Mouse (Mus musculus): ENCODE data around the gene Pcbd1. TPM values are rescaled to one million over a fixed set of nuclear protein-coding genes. Genes with fewer than 3 reads are reported as not detected.
"Not testable (repeated sequence)": the region's sequence is repeated elsewhere in the genome, so short reads cannot be mapped to it uniquely, and the experiment has no call there.

The Pcbd1 gene
- total RNA-seq, 2 experiments from 2014 or later: 17.1 to 23.6 TPM

DNA sequence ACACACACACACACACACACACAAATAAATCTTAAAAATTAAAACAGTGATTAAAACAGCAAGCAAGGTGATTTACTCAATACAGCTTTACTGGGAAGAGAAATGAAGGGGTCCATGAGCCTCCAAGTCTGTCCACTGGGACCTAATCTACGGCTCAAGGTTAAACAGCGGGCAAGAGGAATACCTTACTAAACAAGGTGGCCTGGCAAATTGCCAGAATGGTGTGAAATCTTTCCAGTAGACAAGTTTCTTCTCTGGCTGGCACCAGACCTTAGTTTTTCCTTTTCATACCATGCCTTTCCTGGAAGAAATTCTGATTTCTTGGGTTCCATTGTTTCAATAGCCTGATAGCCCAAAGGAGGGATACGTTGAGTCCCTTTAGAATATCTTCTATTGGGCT is 663 bp upstream of the Pcbd1 start:
- no peak for DNase-seq (ENCODE audit: low spot score in 2 of 2)

GRCm38 (mm10) chr10:61091866-61092265 is 2.7 kb downstream of the Pcbd1 start:
- no peak for DNase-seq (ENCODE audit: low spot score in 2 of 2)

DNA sequence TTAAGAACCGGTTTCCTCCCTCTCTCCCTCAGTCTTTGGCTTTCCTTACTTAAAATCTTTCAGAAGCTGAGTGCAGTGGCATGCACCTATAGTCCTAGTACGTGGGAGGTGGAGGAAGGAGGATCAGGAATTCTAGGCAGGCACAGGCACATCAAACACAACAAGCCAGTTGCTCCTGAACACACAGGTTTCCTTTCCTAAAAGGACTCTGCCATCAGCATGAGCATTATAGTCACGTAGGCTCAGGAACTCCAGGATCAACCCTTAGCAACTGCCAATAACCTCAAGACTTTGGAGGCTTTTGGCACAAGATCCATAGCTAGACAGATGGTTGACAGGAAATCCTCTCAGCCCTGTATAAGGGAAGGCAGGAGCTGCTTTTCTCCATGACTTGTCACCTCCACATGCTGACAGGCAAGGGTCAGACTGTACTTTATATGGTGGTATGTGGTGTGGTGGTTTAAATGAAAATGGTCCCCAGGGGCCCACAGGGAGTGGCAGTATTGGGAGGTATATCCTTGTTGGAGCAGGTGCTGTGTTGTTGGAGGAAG is 14.5 kb downstream of the Pcbd1 start:
- DNase-seq (ENCODE audit: low spot score in 2 of 2): no peak

- DNase-seq (ENCODE audit: low spot score in 2 of 2): no peak
Measured at GRCm38 (mm10) chr10:61114246-61114720, 25.2 kb downstream of the Pcbd1 start.

DNA sequence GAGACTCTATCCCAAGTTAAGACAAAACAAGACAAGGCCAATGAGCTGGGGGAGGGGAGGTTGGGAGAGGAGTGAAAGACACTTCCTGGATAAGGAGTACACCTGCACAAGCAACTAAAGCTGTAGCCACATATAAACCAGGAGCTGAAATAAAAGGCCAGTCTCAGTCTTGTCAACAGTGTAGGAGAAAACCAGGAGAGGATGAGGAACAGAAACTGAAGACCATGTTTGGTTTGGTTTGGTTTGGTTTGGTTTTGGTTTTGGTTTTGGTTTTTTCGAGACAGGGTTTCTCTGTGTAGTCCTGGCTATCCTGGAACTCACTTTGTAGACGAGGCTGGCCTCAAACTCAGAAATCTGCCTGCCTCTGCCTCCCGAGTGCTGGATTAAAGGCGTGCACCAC is 32.6 kb downstream of the Pcbd1 start:
- DNase-seq (ENCODE audit: low spot score in 2 of 2): not testable (repeated sequence)

DNA sequence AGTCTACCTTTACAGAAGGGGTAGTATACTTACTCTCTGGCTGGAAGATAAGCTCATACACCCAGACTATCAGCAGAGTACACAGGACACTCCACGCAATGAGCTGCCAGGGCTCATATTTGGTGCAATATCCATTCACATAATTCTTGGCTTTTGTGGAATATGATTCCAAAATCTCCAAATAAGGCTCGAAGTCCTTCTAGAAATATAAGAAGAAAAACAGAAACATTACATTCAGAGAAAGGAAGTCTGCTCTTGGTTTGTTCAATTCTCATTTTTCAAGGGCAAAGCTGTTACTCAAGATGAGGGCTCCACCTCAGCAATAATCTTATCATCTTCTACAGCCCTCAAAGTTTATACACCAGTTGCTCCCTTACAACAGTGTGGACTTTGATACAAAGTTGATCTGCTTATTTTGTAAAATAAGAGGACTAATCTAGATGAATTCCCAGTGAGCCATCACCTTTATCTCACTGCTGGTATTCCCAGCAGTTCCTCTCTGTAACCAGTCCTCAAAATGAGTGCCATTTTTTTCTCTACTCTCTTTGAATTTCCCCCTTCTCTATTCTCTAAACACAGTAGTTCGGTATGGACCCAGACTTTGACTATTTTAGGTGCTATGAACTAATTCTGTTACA is 34.3 kb downstream of the Pcbd1 start:
- no peak for DNase-seq (ENCODE audit: low spot score in 2 of 2)

- no peak for DNase-seq (ENCODE audit: low spot score in 2 of 2)
Measured at GRCm38 (mm10) chr10:61124462-61124861, 35.3 kb downstream of the Pcbd1 start.

DNA sequence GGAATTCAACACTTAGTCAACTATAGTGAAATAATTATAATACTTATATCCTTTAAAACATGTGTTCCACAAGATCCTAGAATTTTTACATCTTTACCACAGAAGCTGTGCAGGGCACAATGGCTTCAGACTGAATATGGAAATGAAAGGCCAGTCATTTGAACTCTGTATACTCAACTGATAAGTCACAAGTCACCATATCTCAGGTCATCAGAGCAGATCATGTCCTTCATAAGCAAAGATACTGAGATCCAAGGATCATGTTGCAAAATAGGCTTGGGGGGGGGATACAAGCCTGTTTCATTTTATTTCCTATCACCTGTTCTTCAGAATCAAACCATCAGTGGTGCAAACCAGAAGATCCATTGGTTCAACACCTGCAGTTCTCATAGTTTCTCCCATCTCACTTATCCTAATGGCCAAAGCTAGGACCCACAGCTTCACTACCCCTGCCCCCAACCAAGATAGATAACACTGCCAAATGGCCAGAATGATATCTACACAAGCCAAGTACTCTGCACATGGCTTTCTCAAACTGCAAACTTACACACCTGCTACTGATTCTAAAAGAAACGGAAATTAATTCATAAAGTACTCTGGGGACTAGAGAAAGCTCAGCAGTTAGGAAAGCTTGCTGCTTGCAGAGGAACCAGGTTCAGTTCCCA is 39.7 kb downstream of the Pcbd1 start:
- DNase-seq (ENCODE audit: low spot score in 2 of 2): no peak

- no peak for DNase-seq (ENCODE audit: low spot score in 2 of 2)
Measured at GRCm38 (mm10) chr10:61130959-61131358, 41.8 kb downstream of the Pcbd1 start.

- DNase-seq (ENCODE audit: low spot score in 2 of 2): no peak
Measured at GRCm38 (mm10) chr10:61134041-61134440, 44.9 kb downstream of the Pcbd1 start.

DNA sequence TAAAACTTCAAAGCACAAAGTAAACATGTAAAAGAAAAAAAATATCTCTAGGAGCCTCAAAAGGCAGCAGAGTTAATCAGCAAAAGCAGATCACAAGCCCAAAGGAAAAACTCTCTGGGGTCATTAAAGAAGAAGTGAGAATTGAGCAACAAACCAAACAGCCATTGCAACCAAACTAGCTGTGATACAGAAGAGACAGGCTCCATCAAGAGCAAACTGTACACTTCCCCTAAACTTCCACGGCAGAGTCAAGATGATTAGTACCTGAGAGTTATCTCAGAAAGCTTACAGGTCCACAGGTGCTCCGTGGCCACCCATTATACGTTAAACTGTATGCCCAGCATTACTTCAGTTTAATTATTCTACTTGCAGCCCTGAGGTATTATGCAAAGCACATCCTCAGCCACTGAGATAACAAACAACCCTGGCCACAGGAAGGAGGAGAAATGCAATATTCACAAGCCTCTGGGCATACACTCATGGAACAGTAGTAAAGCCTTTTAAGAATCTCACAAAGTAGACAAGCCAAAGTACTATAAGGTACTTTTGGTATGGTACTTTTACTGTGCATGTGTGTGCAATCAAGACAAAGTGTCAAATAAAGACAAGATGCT is 46.2 kb downstream of the Pcbd1 start:
- no peak for DNase-seq (ENCODE audit: low spot score in 2 of 2)

DNA sequence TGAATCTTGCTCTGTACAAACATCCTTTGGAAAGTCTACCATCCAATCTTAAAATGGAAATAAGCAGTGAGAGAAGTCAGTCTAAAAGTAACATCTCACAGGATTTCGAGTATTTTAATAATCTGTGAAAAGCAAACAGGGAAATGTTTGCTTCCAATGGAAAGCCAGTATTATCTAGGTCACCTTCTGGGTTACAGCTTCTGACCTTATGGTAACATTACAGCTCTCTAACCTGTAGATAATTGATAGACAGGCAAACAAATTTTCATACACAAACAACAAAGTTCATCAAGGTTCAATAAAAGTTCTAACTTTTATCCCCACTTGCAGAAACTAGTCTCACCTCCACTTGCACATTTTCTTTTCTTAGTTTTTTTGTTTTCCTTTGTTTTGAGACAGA is 48.4 kb downstream of the Pcbd1 start:
- DNase-seq (ENCODE audit: low spot score in 2 of 2): no peak

- no peak for DNase-seq (ENCODE audit: low spot score in 2 of 2)
Measured at GRCm38 (mm10) chr10:61143343-61143742, 54.2 kb downstream of the Pcbd1 start.

Small RNAs within 50 kb of the gene (microRNA-seq; reads per million reads assigned to microRNA genes)
- gene Gm44308 (ENCODE audit: borderline number of aligned reads in 2 of 2): 0 reads per million in 2 experiments

Other genes with a start within 250 kb of the Pcbd1 start
- gene Sgpl1, start 58.4 kb downstream of the Pcbd1 start, total RNA-seq (2021): 10 to 100 TPM; 73.9 to 83.4 TPM
- not detected for gene Tbata, start 82.6 kb downstream of the Pcbd1 start, total RNA-seq (2021)
- gene Adamts14, start 184.1 kb downstream of the Pcbd1 start, total RNA-seq (2021): 1 to 10 TPM; 1.9 to 2.3 TPM
- gene Prf1, start 208.5 kb downstream of the Pcbd1 start, total RNA-seq (2021): under 1 TPM; 0.30 to 0.67 TPM